Comparison of ENCODE assay signal across 8 mouse cellular contexts in genomic region chr10:67314811-67315435, GRCm38 (mm10). TPM values are rescaled to one million over a fixed set of nuclear protein-coding genes. Genes with fewer than 3 reads are reported as not detected.
A peak's percentile ranks its signal among the peaks of the same experiment; 100 is the strongest.
DNase-seq lines count a peak whose midpoint lies in the region; ATAC-seq and TF ChIP-seq lines count a peak whose summit lies in the region.

No protein-coding gene starts in this region.

- no peak for TF ChIP-seq EP300 in heart, postnatal 0 days (IDR thresholded peaks at IDR 0.05; ENCODE audit: low read depth)
- peak; percentile 67; the same call in 1 of the 2 replicates for TF ChIP-seq EP300 in lung, postnatal 0 days (IDR thresholded peaks at IDR 0.05)

- no peak overlapping the region for H3K27ac ChIP-seq in embryonic facial prominence, embryonic 11.5 days (replicated peaks; ENCODE audit: low read depth, low read length)
- H3K27ac ChIP-seq in heart, postnatal 0 days (ENCODE audit: low read depth): no peak overlapping the region
- no peak overlapping the region for H3K27ac ChIP-seq in lung, postnatal 0 days (ENCODE audit: low read length)

- WGBS in embryonic facial prominence, embryonic 11.5 days: 13% methylated on average over 10 of the region's 12 CpGs
- WGBS in heart, postnatal 0 days: 12% methylated on average over 10 of the region's 12 CpGs
- WGBS in lung, postnatal 0 days: 13% methylated on average over 12 of the region's 12 CpGs

- no peak overlapping the region for H3K4me3 ChIP-seq in embryonic facial prominence, embryonic 11.5 days (ENCODE audit: low read depth, low read length)
- H3K4me3 ChIP-seq in heart, postnatal 0 days (ENCODE audit: low read depth, low read length): no peak overlapping the region
- H3K4me3 ChIP-seq in lung, postnatal 0 days (ENCODE audit: low read depth, low read length): no peak overlapping the region

- no peaks in the 10 kb centered on the region for H3K4me1 ChIP-seq in embryonic facial prominence, embryonic 11.5 days (ENCODE audit: control insufficient read depth, insufficient read depth, low read length)
- no peaks in the 10 kb centered on the region; the same call in 1 of the 2 replicates for H3K4me1 ChIP-seq in heart, postnatal 0 days (ENCODE audit: control insufficient read depth, insufficient read depth)
- H3K4me1 ChIP-seq in lung, postnatal 0 days (ENCODE audit: insufficient read depth, low read depth, low read length): no peaks in the 10 kb centered on the region

- H3K27me3 ChIP-seq in embryonic facial prominence, embryonic 11.5 days (ENCODE audit: control insufficient read depth, insufficient read depth, low read length): peaks cover 8% of the 10 kb centered on the region
- H3K27me3 ChIP-seq in heart, postnatal 0 days (ENCODE audit: control insufficient read depth, insufficient read depth, low read length): peaks cover 11% of the 10 kb centered on the region; the same call in 1 of the 2 replicates
- H3K27me3 ChIP-seq in lung, postnatal 0 days (replicated peaks; ENCODE audit: insufficient read depth, low read length): no peaks in the 10 kb centered on the region

- no peak overlapping the region for H3K9ac ChIP-seq in embryonic facial prominence, embryonic 11.5 days (replicated peaks; ENCODE audit: low read length)
- H3K9ac ChIP-seq in heart, postnatal 0 days (replicated peaks; ENCODE audit: low read depth, low read length): no peak overlapping the region
- H3K9ac ChIP-seq in lung, postnatal 0 days (replicated peaks; ENCODE audit: low read depth): no peak overlapping the region

- H3K9me3 ChIP-seq in embryonic facial prominence, embryonic 11.5 days (replicated peaks; ENCODE audit: control insufficient read depth, low read length): no peaks in the 10 kb centered on the region
- no peaks in the 10 kb centered on the region for H3K9me3 ChIP-seq in heart, postnatal 0 days (replicated peaks; ENCODE audit: control insufficient read depth, low read length)
- H3K9me3 ChIP-seq in lung, postnatal 0 days (ENCODE audit: low read length): no peaks in the 10 kb centered on the region

- peak; percentile 98 for TF ChIP-seq CTCF in heart, postnatal 0 days (IDR thresholded peaks at IDR 0.05; ENCODE audit: low read depth)
- TF ChIP-seq CTCF in lung, postnatal 0 days (IDR thresholded peaks at IDR 0.05): peak; percentile 97

- no peak for ATAC-seq in cerebellum, adult (ENCODE audit: insufficient number of reproducible peaks, low FRiP score, low TSS enrichment)
- no peak; the same call in 1 of the 2 replicates for ATAC-seq in embryonic facial prominence, embryonic 11.5 days (replicated peaks; ENCODE audit: insufficient number of reproducible peaks, low FRiP score, low TSS enrichment, low read depth)
- peak; percentile 42 for ATAC-seq in heart, postnatal 0 days (ENCODE audit: insufficient read depth, low read depth)
- ATAC-seq in lung, postnatal 0 days: peak; percentile 54

- no peaks in the 10 kb centered on the region for H3K36me3 ChIP-seq in embryonic facial prominence, embryonic 11.5 days (replicated peaks; ENCODE audit: control insufficient read depth, insufficient read depth, low read depth, low read length)
- no peaks in the 10 kb centered on the region for H3K36me3 ChIP-seq in heart, postnatal 0 days (replicated peaks; ENCODE audit: control insufficient read depth, insufficient read depth, low read length)
- no peaks in the 10 kb centered on the region for H3K36me3 ChIP-seq in lung, postnatal 0 days (ENCODE audit: insufficient read depth, low read length)

- peak; percentile 26 for DNase-seq in cerebellum, adult 11 months
- DNase-seq in adrenal gland, postnatal 10 days: peak; percentile 70
- peak; percentile 82 for DNase-seq in embryonic facial prominence, embryonic 11.5 days (ENCODE audit: low spot score)
- DNase-seq in heart, postnatal 0 days (ENCODE audit: low spot score): peak; percentile 77
- peak; percentile 63 for DNase-seq in kidney, postnatal 14 days
- DNase-seq in lung, postnatal 0 days (ENCODE audit: low spot score): peak; percentile 87
- peak; percentile 80 for DNase-seq in retina, postnatal 1 day

- no peak overlapping the region for H3K4me2 ChIP-seq in embryonic facial prominence, embryonic 11.5 days (ENCODE audit: low read depth, low read length)
- H3K4me2 ChIP-seq in heart, postnatal 0 days (ENCODE audit: low read depth, low read length): no peak overlapping the region
- H3K4me2 ChIP-seq in lung, postnatal 0 days (replicated peaks; ENCODE audit: low read depth, low read length): no peak overlapping the region

RNA-seq across cellular contexts. Expression of gene Nrbf2, which starts 29.8 kb away (rescaled TPM):
- 10 to 100 TPM; 18.7 to 19.8 TPM for total RNA-seq in adrenal gland, postnatal 10 days (2021)
- polyA plus RNA-seq in embryonic facial prominence, embryonic 11.5 days (2014; fragmentation: Nextera tagmentation; extraction: Ambion mirVana): 47.3 and 48.1 TPM in 2 replicates
- total RNA-seq in heart, postnatal 0 days (2014; rRNA removed; ENCODE audit: low replicate concordance): 11.8 and 12.5 TPM in 2 replicates
- polyA plus RNA-seq in heart, postnatal 0 days (2015; fragmentation: Nextera tagmentation; extraction: Ambion mirVana): 24.3 and 27.4 TPM in 2 replicates
- polyA plus RNA-seq in lung, postnatal 0 days (2015; fragmentation: Nextera tagmentation; extraction: Ambion mirVana): 40.6 and 43.8 TPM in 2 replicates

Comparison
In these comparisons a context has a peak if more than half of its experiments do, and no peak if none do; other contexts are left out.
1. DNase-seq: peak in every context shown above with its lines; median percentile 87 in lung, postnatal 0 days; 82 in embryonic facial prominence, embryonic 11.5 days; 80 in retina, postnatal 1 day; 77 in heart, postnatal 0 days; 70 in adrenal gland, postnatal 10 days; 63 in kidney, postnatal 14 days; 26 in cerebellum, adult 11 months.
2. ATAC-seq: peak in heart, postnatal 0 days (single experiment) and lung, postnatal 0 days (single experiment); none in cerebellum, adult (single experiment) and embryonic facial prominence, embryonic 11.5 days (single experiment).